Mouse (Mus musculus): ENCODE measurements around the gene 1700080E11Rik. TPM values are rescaled to one million over a fixed set of nuclear protein-coding genes. Genes with fewer than 3 reads are reported as not detected.

1700080E11Rik gene
- not detected in 2 replicates for polyA plus RNA-seq (2012; rRNA removed)

DNA sequence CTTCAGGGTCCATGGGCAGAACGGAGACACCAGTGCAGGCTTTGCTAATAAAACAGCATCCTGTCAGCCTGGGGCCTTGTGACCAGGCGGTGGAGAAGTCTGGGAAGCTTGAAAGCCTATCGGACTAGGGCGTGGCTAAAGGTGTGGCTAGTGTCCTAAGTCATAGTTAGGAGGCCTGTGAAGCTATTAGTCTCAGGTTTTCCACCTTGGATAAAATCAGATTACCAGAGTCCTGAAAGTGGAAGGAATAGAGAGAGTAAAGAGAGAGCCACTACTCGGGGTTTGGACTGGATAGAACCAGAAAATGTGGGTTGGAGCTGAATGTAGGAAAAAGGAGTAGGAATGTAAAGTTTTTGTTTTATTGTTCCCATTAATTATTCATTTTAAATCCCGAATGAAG lies at the start of gene 1700080E11Rik:
Gene 1700080E11Rik (minus strand): TSS at position 101 of the 400 bp plus-strand sequence.

DNA sequence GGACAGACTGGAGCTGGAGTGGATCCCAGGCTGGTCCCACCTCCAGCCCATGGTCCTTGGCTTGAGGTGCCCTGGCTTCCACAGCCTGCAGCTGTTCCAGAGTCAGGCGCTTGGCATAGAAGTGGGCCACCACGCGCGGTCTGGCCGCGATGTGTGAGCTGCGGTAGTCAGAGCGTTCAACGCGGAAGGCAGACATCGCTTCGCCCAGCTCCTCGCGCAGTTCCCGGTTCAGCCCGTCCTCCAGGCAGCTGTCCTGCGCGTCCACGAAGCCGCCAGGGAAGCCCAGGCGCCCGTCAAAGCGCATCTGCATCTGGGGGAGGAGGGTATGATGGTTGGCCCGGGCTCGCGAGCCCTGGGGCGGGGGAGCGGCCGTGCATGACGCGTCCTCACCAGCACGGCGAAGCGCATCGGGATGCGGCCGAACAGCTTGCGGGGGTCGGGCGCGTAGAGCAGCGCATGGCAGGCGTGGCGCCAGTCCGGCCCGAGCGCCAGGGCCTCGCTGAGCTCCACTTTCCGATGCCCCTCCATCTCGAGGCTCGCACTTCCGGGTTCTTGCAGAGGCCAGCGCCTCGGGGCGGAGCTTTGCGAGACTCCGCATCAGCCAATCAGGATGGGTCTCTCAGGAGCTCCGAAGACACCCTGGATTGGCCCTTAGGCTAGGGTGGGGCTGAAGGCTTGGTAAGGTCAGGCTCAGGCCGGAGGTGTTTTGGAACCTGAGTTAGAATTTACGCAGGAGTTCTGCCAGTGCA lies 13.5 kb downstream of the 1700080E11Rik start, which contains the start of gene Nudt16:
Gene Nudt16 (minus strand): TSS at position 572 of the 749 bp plus-strand sequence.

Other genes starting within 250 kb of the 1700080E11Rik start
- 15.6 and 19.3 TPM in 2 replicates for gene Mrpl3, start 91.9 kb downstream of the 1700080E11Rik start, polyA plus RNA-seq (2012; rRNA removed)
- 3.7 and 4.1 TPM in 2 replicates for gene Nudt16, start 13.3 kb downstream of the 1700080E11Rik start, polyA plus RNA-seq (2012; rRNA removed)